Mouse (Mus musculus): ENCODE measurements at regions not wholly inside any gene's neighbourhood (a gene's known extent, or its start where the extent isn't known, plus 50 kb on each side); places are given as distances from the start of the nearest gene placed in this dataset.
A peak's percentile ranks its signal among the peaks of the same experiment; 100 is the strongest.

- TF ChIP-seq EP300 (IDR thresholded peaks at IDR 0.05; ENCODE audit: low read depth): no peak
- peak; percentile 42 for TF ChIP-seq CTCF (IDR thresholded peaks at IDR 0.05; ENCODE audit: low read depth)
These were observed 1008.3 kb downstream of the Tecrl start for GRCm38 (mm10) chr5:82346672-82347071.
